Comparison of ENCODE assay signal across 18 mouse cellular contexts in the genomic region with DNA sequence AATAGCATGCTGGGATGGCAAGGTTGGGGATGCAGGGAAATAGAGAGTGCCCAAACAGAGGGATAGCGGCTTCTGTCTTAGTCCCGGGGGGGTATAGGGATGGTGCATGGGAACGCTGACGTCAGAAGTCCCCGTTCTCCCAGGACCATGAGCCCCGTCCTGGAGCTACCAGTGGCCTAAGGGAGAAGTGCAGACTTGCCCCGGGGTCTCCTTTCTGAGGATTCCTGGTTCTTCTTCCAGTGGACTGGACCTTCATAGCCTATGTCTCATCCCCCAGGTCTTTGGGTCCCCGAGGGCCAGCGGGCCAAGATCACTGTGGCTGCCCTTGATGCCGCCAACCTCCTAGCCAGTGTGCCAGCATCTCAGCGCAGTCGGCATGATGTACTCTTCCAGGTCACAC. TPM values are rescaled to one million over a fixed set of nuclear protein-coding genes. Genes with fewer than 3 reads are reported as not detected.
"Had no signal": no experiment of that assay in that cellular context is flagged by ENCODE, and none has a peak within 500 bp of the region (broad histone marks: within the 10 kb centered on the region; RNA-seq: fewer than 3 reads in every experiment).

No protein-coding gene starts in this region.

- H3K36me3 ChIP-seq: midbrain, embryonic 10.5 days; midbrain, embryonic 12.5 days; neural tube, embryonic 12.5 days had no signal

- H3K27me3 ChIP-seq: neural tube, embryonic 12.5 days; stomach, embryonic 15.5 days had no signal

- H3K4me2 ChIP-seq: lung, embryonic 14.5 days; midbrain, embryonic 12.5 days; neural tube, embryonic 12.5 days; stomach, embryonic 15.5 days had no signal

- H3K9ac ChIP-seq: liver, postnatal 0 days; lung, embryonic 14.5 days; midbrain, embryonic 12.5 days; neural tube, embryonic 12.5 days; stomach, embryonic 15.5 days had no signal

- ATAC-seq: liver, postnatal 0 days; midbrain, embryonic 16.5 days had no signal

- H3K9me3 ChIP-seq: midbrain, embryonic 10.5 days; midbrain, embryonic 12.5 days; neural tube, embryonic 12.5 days; stomach, embryonic 15.5 days had no signal

- H3K4me3 ChIP-seq: midbrain, embryonic 10.5 days; midbrain, embryonic 12.5 days; neural tube, embryonic 12.5 days; stomach, embryonic 15.5 days had no signal

- DNase-seq: liver, postnatal 0 days; lung, embryonic 14.5 days; lung, postnatal 10 days; lung, postnatal 4 days; midbrain, embryonic 14.5 days; right cerebral cortex, postnatal 14 days; thymus, adult 2 months; thymus, postnatal 25 days; thymus, postnatal 4 days had no signal

- H3K27ac ChIP-seq: midbrain, embryonic 10.5 days; midbrain, embryonic 12.5 days; neural tube, embryonic 12.5 days; stomach, embryonic 15.5 days; stomach, postnatal 0 days had no signal

RNA-seq across cellular contexts. Expression of a gene that starts 31.9 kb away (rescaled TPM):
- total RNA-seq: megakaryocyte, adult 5-6 weeks; megakaryocyte-erythroid progenitor cell, adult 5-6 weeks; neutrophil, adult 5-6 weeks had no signal

RNA-seq across cellular contexts. Expression of a gene that starts 32.3 kb away (rescaled TPM):
- total RNA-seq: megakaryocyte, adult 5-6 weeks; megakaryocyte-erythroid progenitor cell, adult 5-6 weeks; neutrophil, adult 5-6 weeks had no signal
- polyA plus RNA-seq: liver, postnatal 0 days; midbrain, embryonic 10.5 days; midbrain, embryonic 12.5 days; midbrain, embryonic 14.5 days; midbrain, embryonic 16.5 days; neural tube, embryonic 12.5 days had no signal
